Mouse (Mus musculus) adrenal gland, postnatal 14 days (tissue): Measurements from ENCODE around the gene Arhgap44. TPM values are rescaled to one million over a fixed set of nuclear protein-coding genes. Genes with fewer than 3 reads are reported as not detected.

Experiments
- DNase-seq: peaks from one replicate; pipeline ENCODE4 v3.0.0; 2021; ENCODE audit warnings: mixed read lengths
- total RNA-seq: library from RNA; stranded (reverse); gene quantifications from 2 replicates; pipeline ENCODE4 v1.2.3, GENCODE M21; 2021

The Arhgap44 gene
- total RNA-seq, 1 experiment from 2014 or later, result 8.2 TPM

GRCm38 (mm10) chr11:65080761-65081160, 82.0 kb downstream of the Arhgap44 start:
- DNase-seq, result no peak

- no peak for DNase-seq
Observed at GRCm38 (mm10) chr11:65080274-65080673, 82.5 kb downstream of the Arhgap44 start.

GRCm38 (mm10) chr11:65069609-65070008, 93.2 kb downstream of the Arhgap44 start:
- no peak for DNase-seq

- DNase-seq, result no peak
Observed at GRCm38 (mm10) chr11:65069051-65069450, 93.7 kb downstream of the Arhgap44 start.

- DNase-seq, result no peak
Observed at GRCm38 (mm10) chr11:65065201-65065600, 97.6 kb downstream of the Arhgap44 start.

GRCm38 (mm10) chr11:65061437-65061836, 101.3 kb downstream of the Arhgap44 start:
- DNase-seq, result no peak

- peak; percentile 45 for DNase-seq
Observed at GRCm38 (mm10) chr11:65059531-65059930, 103.2 kb downstream of the Arhgap44 start.

- no peak for DNase-seq
Observed at GRCm38 (mm10) chr11:65058224-65058908, 104.4 kb downstream of the Arhgap44 start.

- no peak for DNase-seq
Observed at GRCm38 (mm10) chr11:65055596-65055995, 107.2 kb downstream of the Arhgap44 start.

GRCm38 (mm10) chr11:65054216-65054615, 108.5 kb downstream of the Arhgap44 start:
- no peak for DNase-seq

GRCm38 (mm10) chr11:65050819-65051218, 111.9 kb downstream of the Arhgap44 start:
- DNase-seq, result no peak

GRCm38 (mm10) chr11:65049090-65049489, 113.7 kb downstream of the Arhgap44 start:
- DNase-seq, result no peak

GRCm38 (mm10) chr11:65040556-65040955, 122.2 kb downstream of the Arhgap44 start:
- DNase-seq, result no peak

GRCm38 (mm10) chr11:65039517-65040095, 123.2 kb downstream of the Arhgap44 start:
- DNase-seq, result no peak

GRCm38 (mm10) chr11:65038996-65039395, 123.8 kb downstream of the Arhgap44 start:
- DNase-seq, result no peak

- DNase-seq, result no peak
Observed at GRCm38 (mm10) chr11:65032221-65032620, 130.5 kb downstream of the Arhgap44 start.

- no peak for DNase-seq
Observed at GRCm38 (mm10) chr11:65030201-65030600, 132.6 kb downstream of the Arhgap44 start.

GRCm38 (mm10) chr11:65028049-65028448, 134.7 kb downstream of the Arhgap44 start:
- no peak for DNase-seq

- DNase-seq, result no peak
Observed at GRCm38 (mm10) chr11:65022771-65023170, 140.0 kb downstream of the Arhgap44 start.

GRCm38 (mm10) chr11:65020744-65021143, 142.0 kb downstream of the Arhgap44 start:
- DNase-seq, result no peak

- no peak for DNase-seq
Observed at GRCm38 (mm10) chr11:65016754-65017153, 146.0 kb downstream of the Arhgap44 start.

GRCm38 (mm10) chr11:65013906-65014305, 148.9 kb downstream of the Arhgap44 start:
- DNase-seq, result no peak

GRCm38 (mm10) chr11:65006047-65006446, 156.7 kb downstream of the Arhgap44 start:
- no peak for DNase-seq

- peak; percentile 42 for DNase-seq
Observed at GRCm38 (mm10) chr11:65004836-65005235, 157.9 kb downstream of the Arhgap44 start.
